Mouse (Mus musculus): ENCODE measurements at regions not wholly inside any gene's neighbourhood (a gene's known extent, or its start where the extent isn't known, plus 50 kb on each side); places are given as distances from the start of the nearest gene placed in this dataset.

DNA sequence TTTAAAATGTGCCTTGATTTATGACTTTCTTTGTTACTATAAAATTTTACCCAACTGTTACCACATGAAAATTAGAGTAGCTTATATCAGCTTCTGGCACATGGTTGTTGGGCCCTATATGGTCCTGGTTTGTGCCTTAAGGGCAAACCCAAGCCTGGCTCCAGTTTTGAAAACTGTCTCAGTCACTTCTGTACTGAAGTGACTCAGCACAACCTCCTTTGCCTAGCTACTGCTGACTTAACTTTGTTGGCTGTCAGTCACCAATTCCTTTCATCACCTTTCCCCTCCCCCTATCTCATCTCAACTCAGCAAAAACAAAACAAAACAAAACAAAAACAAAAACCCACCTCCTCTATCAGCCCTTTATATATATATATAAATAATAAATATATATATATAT is 251.0 kb upstream of the Myo3a start:
- no peak for TF ChIP-seq POLR2A (IDR thresholded peaks at IDR 0.05; ENCODE audit: low read depth, low read length)
- TF ChIP-seq CTCF (IDR thresholded peaks at IDR 0.05; ENCODE audit: extremely low read depth, insufficient read length, insufficient replicate concordance, low read depth, low read length), result no peak
